Mouse (Mus musculus): ENCODE results near the gene Adk. TPM values are rescaled to one million over a fixed set of nuclear protein-coding genes. Genes with fewer than 3 reads are reported as not detected.
A peak's percentile ranks its signal among the peaks of the same experiment; 100 is the strongest.

Gene Adk
- total RNA-seq (2021), result 10 to 100 TPM; 67.5 to 69.7 TPM
- long read RNA-seq, experiment 1, transcript Adk-201 (11 exons, 1,782 nt), result minor isoform, 26 of 126 reads
- long read RNA-seq, experiment 1, transcript Adk-207 (11 exons, 1,818 nt), result major isoform, 93 of 126 reads
- long read RNA-seq, experiment 1, partial matches to known transcripts, result 1 of 126 reads
- long read RNA-seq, experiment 1, other reads (novel, unspliced or antisense), result 5 of 126 reads
- long read RNA-seq, experiment 2, transcript Adk-207 (11 exons, 1,818 nt), result major isoform, 114 of 178 reads
- long read RNA-seq, experiment 2, transcript Adk-201 (11 exons, 1,782 nt), result minor isoform, 50 of 178 reads
- long read RNA-seq, experiment 2, partial matches to known transcripts, result 1 of 178 reads
- long read RNA-seq, experiment 2, other reads (novel, unspliced or antisense), result 11 of 178 reads

GRCm38 (mm10) chr14:21052112-21052780 lies at the start of gene Adk, which contains the start of gene Ap3m1:
TSS of gene Adk (plus strand) at chr14:21052574.
TSS of gene Ap3m1 (minus strand) at chr14:21052508.
- DNase-seq (ENCODE audit: low spot score in 2 of 2), result peak; percentile 95 to 97

- no peak for DNase-seq (ENCODE audit: low spot score in 2 of 2)
These were observed 38.5 kb upstream of the Adk start for GRCm38 (mm10) chr14:21013800-21014334.

GRCm38 (mm10) chr14:21017871-21018270 lies 34.5 kb upstream of the Adk start:
- DNase-seq (ENCODE audit: low spot score in 2 of 2), result no peak

GRCm38 (mm10) chr14:21018977-21019376 lies 33.4 kb upstream of the Adk start:
- DNase-seq (ENCODE audit: low spot score in 2 of 2), result peak; percentile 29 to 72

- DNase-seq (ENCODE audit: low spot score in 2 of 2), result peak; percentile 41 to 82
These were observed 31.9 kb upstream of the Adk start for GRCm38 (mm10) chr14:21020435-21020834.

GRCm38 (mm10) chr14:21027542-21027941 lies 24.8 kb upstream of the Adk start:
- no peak for DNase-seq (ENCODE audit: low spot score in 2 of 2)

GRCm38 (mm10) chr14:21029025-21029659 lies 23.2 kb upstream of the Adk start:
- no peak for DNase-seq (ENCODE audit: low spot score in 2 of 2)

GRCm38 (mm10) chr14:21031783-21032511 lies 20.4 kb upstream of the Adk start:
- peak in 1 of 2 experiments; percentile 55 for DNase-seq (ENCODE audit: low spot score in 2 of 2)

GRCm38 (mm10) chr14:21034271-21034670 lies 18.1 kb upstream of the Adk start:
- DNase-seq (ENCODE audit: low spot score in 2 of 2), result no peak

GRCm38 (mm10) chr14:21034791-21035190 lies 17.6 kb upstream of the Adk start:
- no peak for DNase-seq (ENCODE audit: low spot score in 2 of 2)

GRCm38 (mm10) chr14:21039077-21039476 lies 13.3 kb upstream of the Adk start:
- DNase-seq (ENCODE audit: low spot score in 2 of 2), result no peak

- no peak for DNase-seq (ENCODE audit: low spot score in 2 of 2)
These were observed 12.8 kb upstream of the Adk start for GRCm38 (mm10) chr14:21039623-21040022.

- DNase-seq (ENCODE audit: low spot score in 2 of 2), result no peak
These were observed 4.5 kb upstream of the Adk start for GRCm38 (mm10) chr14:21047840-21048239.

GRCm38 (mm10) chr14:21048879-21049278 lies 3.5 kb upstream of the Adk start:
- peak in 1 of 2 experiments; percentile 42 for DNase-seq (ENCODE audit: low spot score in 2 of 2)

GRCm38 (mm10) chr14:21050734-21051133 lies 1.6 kb upstream of the Adk start:
- no peak for DNase-seq (ENCODE audit: low spot score in 2 of 2)

- no peak for DNase-seq (ENCODE audit: low spot score in 2 of 2)
These were observed 828 bp upstream of the Adk start for GRCm38 (mm10) chr14:21051380-21052111.

GRCm38 (mm10) chr14:21052781-21053130 lies 382 bp downstream of the Adk start:
- peak in 1 of 2 experiments; percentile 68 for DNase-seq (ENCODE audit: low spot score in 2 of 2)

- DNase-seq (ENCODE audit: low spot score in 2 of 2), result no peak
These were observed 777 bp downstream of the Adk start for GRCm38 (mm10) chr14:21053151-21053550.

GRCm38 (mm10) chr14:21053586-21053985 lies 1.2 kb downstream of the Adk start:
- DNase-seq (ENCODE audit: low spot score in 2 of 2), result no peak

- DNase-seq (ENCODE audit: low spot score in 2 of 2), result no peak
These were observed 6.6 kb downstream of the Adk start for GRCm38 (mm10) chr14:21058972-21059371.

Data from layer of hippocampus, postnatal 14 days (tissue).